Mouse (Mus musculus): ENCODE results near the gene Fam169b. TPM values are rescaled to one million over a fixed set of nuclear protein-coding genes. Genes with fewer than 3 reads are reported as not detected.
A peak's percentile ranks its signal among the peaks of the same experiment; 100 is the strongest.
"Not testable (repeated sequence)": the region's sequence is repeated elsewhere in the genome, so short reads cannot be mapped to it uniquely, and the experiment has no call there.

The Fam169b gene
- total and polyA plus RNA-seq, 2 experiments from 2014 or later, result 0.08 to 0.18 TPM

DNA sequence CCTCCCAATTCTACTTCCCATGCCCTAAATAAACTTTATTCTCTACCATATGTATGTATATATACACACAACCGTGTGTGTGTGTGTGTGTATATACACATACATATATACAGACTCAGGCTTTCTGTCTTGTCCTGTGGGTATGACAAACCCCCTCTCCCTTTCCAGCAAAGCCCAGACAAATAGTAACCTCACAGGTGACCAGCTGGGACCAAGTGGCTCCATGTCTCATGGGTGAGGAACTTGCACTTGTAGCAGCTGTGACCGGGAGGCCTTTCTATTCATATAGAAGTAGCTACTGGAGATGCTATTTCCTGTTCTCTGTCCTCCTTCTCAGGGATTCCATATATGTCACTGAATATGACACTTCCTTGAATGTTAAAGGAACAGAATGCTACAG lies 13.9 kb downstream of the Fam169b start:
- DNase-seq (ENCODE audit: low spot score), result no peak
- no peak for TF ChIP-seq EP300 (IDR thresholded peaks at IDR 0.05; ENCODE audit: low read depth)
- no peak for TF ChIP-seq CTCF (IDR thresholded peaks at IDR 0.05; ENCODE audit: low read depth)
- Histone ChIP-seq H3K4me2 (ENCODE audit: low read depth, low read length) (no peak overlapping the region), H3K9me3 (replicated peaks; ENCODE audit: control insufficient read depth, low read length) (no peaks in the 10 kb centered on the region), H3K27me3 (ENCODE audit: control insufficient read depth, insufficient read depth, low read length) (no peaks in the 10 kb centered on the region), H3K4me1 (ENCODE audit: control insufficient read depth, insufficient read depth) (no peaks in the 10 kb centered on the region), H3K36me3 (replicated peaks; ENCODE audit: control insufficient read depth, insufficient read depth, low read length) (no peaks in the 10 kb centered on the region), H3K27ac (ENCODE audit: low read depth) (no peak overlapping the region; the same call in 1 of the 2 replicates), H3K9ac (replicated peaks; ENCODE audit: low read depth, low read length) (no peak overlapping the region), H3K4me3 (ENCODE audit: low read depth, low read length) (no peak overlapping the region)
- ATAC-seq (ENCODE audit: insufficient read depth, low read depth), result no peak
- WGBS, result 71% methylated on average over 2 of the region's 2 CpGs

DNA sequence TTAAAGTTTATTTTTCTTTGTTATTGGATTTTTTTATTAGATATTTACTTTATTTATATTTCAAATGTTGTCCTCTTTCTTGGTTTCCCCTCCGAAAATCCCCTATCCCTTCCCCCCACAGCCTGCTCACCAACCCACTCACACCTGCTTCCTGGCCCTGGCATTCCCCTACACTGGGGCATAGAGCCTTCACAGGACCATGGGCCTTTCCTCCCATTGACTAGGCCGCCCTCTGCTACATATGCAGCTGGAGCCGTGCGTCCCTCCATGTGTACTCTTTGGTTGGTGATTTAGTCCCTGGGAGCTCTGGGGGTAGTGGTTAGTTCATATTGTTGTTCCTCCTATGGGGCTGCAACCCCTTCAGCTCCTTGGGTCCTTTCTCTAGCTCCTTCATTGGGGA lies 14.4 kb downstream of the Fam169b start:
- DNase-seq (ENCODE audit: low spot score); H3K4me3 ChIP-seq (ENCODE audit: low read depth, low read length); H3K27me3 ChIP-seq (ENCODE audit: control insufficient read depth, insufficient read depth, low read length); H3K9me3 ChIP-seq (replicated peaks; ENCODE audit: control insufficient read depth, low read length); H3K4me2 ChIP-seq (ENCODE audit: low read depth, low read length); H3K9ac ChIP-seq (replicated peaks; ENCODE audit: low read depth, low read length); ATAC-seq (ENCODE audit: insufficient read depth, low read depth); H3K36me3 ChIP-seq (replicated peaks; ENCODE audit: control insufficient read depth, insufficient read depth, low read length); H3K27ac ChIP-seq (ENCODE audit: low read depth); H3K4me1 ChIP-seq (ENCODE audit: control insufficient read depth, insufficient read depth): not testable (repeated sequence)
- 83% methylated on average over 4 of the region's 4 CpGs for WGBS

DNA sequence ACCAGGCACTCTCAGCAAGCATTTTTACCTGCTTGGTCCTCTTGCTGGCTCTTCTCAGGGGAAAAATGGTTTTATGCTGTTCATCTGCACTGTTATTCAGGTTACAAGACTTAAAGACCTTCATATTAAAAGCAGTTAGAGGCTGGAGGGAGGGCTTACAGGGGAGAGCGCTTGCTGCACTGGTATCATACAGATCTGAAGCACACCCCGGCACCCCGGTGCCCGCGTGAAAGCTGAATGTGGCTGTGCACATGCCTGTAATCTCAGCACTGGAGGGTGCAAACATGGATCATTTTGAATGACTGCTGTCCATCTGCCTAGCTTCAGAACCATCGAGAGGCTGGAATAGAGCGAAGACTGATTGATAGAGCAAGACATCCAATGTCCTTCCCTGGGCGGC lies 15.4 kb downstream of the Fam169b start:
- DNase-seq (ENCODE audit: low spot score) (no peak), ATAC-seq (ENCODE audit: insufficient read depth, low read depth) (no peak)
- TF ChIP-seq CTCF (IDR thresholded peaks at IDR 0.05; ENCODE audit: low read depth) (no peak), EP300 (IDR thresholded peaks at IDR 0.05; ENCODE audit: low read depth) (no peak)
- Histone ChIP-seq H3K36me3 (replicated peaks; ENCODE audit: control insufficient read depth, insufficient read depth, low read length) (no peaks in the 10 kb centered on the region), H3K4me3 (ENCODE audit: low read depth, low read length) (no peak overlapping the region), H3K27me3 (ENCODE audit: control insufficient read depth, insufficient read depth, low read length) (no peaks in the 10 kb centered on the region), H3K9me3 (replicated peaks; ENCODE audit: control insufficient read depth, low read length) (no peaks in the 10 kb centered on the region), H3K4me1 (ENCODE audit: control insufficient read depth, insufficient read depth) (no peaks in the 10 kb centered on the region), H3K9ac (replicated peaks; ENCODE audit: low read depth, low read length) (no peak overlapping the region), H3K27ac (ENCODE audit: low read depth) (no peak overlapping the region), H3K4me2 (ENCODE audit: low read depth, low read length) (no peak overlapping the region)
- WGBS, result 93% methylated on average over 8 of the region's 8 CpGs

DNA sequence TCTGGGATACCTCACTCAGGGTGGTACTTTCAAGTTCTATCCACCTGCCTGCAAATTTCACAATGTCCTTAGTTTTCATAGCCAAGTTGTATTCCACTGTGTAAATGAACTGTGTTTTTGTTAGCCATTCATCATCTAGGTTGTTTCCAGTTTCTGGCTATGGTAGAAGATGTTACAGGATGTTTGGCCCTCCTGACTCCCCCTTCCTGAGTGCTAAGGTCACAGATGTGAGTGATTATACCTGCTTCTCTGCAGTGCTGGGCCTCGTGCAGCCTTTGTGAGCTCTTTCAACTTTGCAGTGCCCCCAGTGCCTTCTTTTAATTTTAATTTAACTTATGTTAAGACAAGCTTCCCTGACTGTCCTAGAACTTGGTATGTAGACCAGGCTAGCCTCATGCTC lies 18.0 kb downstream of the Fam169b start:
- H3K4me3 ChIP-seq (ENCODE audit: low read depth, low read length), result no peak overlapping the region
- TF ChIP-seq EP300 (IDR thresholded peaks at IDR 0.05; ENCODE audit: low read depth) (no peak), CTCF (IDR thresholded peaks at IDR 0.05; ENCODE audit: low read depth) (no peak)
- no peak overlapping the region for H3K9ac ChIP-seq (replicated peaks; ENCODE audit: low read depth, low read length)
- no peaks in the 10 kb centered on the region for H3K27me3 ChIP-seq (ENCODE audit: control insufficient read depth, insufficient read depth, low read length)
- no peaks in the 10 kb centered on the region for H3K4me1 ChIP-seq (ENCODE audit: control insufficient read depth, insufficient read depth)
- no peaks in the 10 kb centered on the region for H3K9me3 ChIP-seq (replicated peaks; ENCODE audit: control insufficient read depth, low read length)
- DNase-seq (ENCODE audit: low spot score), result no peak
- H3K4me2 ChIP-seq (ENCODE audit: low read depth, low read length), result no peak overlapping the region
- H3K36me3 ChIP-seq (replicated peaks; ENCODE audit: control insufficient read depth, insufficient read depth, low read length), result no peaks in the 10 kb centered on the region
- ATAC-seq (ENCODE audit: insufficient read depth, low read depth), result no peak
- H3K27ac ChIP-seq (ENCODE audit: low read depth), result no peak overlapping the region
- WGBS, result 67% methylated on average over 1 of the region's 1 CpGs

DNA sequence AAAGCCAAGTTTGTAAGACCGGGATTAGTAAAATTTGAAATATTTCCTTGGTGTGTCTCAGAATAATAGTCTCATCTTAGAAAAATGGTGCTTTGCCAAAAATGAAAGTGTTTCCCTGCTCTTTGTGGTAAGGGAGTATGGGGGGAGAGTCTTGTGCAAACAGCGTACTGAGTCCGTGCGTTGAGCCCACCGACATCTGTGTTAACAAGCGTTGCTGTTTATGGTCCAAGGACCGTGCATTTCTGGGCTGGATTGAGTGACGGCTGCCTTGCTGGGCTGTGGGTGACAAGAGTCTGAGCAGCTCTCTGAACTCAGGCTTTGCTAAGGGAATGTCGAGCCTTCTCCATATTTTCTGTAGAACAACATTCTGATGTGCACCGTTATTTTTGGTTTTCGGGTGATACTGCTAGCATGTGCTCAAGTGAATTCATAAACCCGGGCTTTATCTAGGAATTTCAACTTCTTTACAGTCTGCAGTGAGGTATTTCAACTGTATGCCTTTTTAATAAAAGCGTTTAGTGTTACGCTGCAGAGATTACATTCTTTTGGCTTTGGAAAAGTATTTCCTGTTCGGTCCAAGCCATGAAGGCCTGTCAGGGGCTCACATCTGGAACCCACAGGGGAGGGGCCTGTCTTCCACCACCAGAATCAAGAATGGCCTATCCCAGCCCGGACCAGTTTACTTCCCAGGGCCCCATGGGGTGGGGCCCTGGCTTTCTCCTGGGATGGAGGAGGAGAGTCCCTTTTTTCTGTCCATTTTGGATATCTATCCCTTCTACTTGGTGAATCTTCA lies 20.6 kb downstream of the Fam169b start:
- WGBS, result 50% methylated on average over 16 of the region's 16 CpGs
- Histone ChIP-seq H3K9me3 (replicated peaks; ENCODE audit: control insufficient read depth, low read length) (no peaks in the 10 kb centered on the region), H3K27ac (ENCODE audit: low read depth) (0 out of 2 replicates have a peak overlapping the region, but pooled peaks have one; percentile 5), H3K27me3 (ENCODE audit: control insufficient read depth, insufficient read depth, low read length) (no peaks in the 10 kb centered on the region), H3K9ac (replicated peaks; ENCODE audit: low read depth, low read length) (no peak overlapping the region), H3K4me3 (ENCODE audit: low read depth, low read length) (no peak overlapping the region), H3K36me3 (replicated peaks; ENCODE audit: control insufficient read depth, insufficient read depth, low read length) (no peaks in the 10 kb centered on the region), H3K4me2 (ENCODE audit: low read depth, low read length) (peak overlapping the region; percentile 21; the same call in 1 of the 2 replicates), H3K4me1 (ENCODE audit: control insufficient read depth, insufficient read depth) (no peaks in the 10 kb centered on the region)
- DNase-seq (ENCODE audit: low spot score) (no peak), ATAC-seq (ENCODE audit: insufficient read depth, low read depth) (peak; percentile 47; the same call in 1 of the 2 replicates)
- no peak for TF ChIP-seq EP300 (IDR thresholded peaks at IDR 0.05; ENCODE audit: low read depth)
- no peak for TF ChIP-seq CTCF (IDR thresholded peaks at IDR 0.05; ENCODE audit: low read depth)

DNA sequence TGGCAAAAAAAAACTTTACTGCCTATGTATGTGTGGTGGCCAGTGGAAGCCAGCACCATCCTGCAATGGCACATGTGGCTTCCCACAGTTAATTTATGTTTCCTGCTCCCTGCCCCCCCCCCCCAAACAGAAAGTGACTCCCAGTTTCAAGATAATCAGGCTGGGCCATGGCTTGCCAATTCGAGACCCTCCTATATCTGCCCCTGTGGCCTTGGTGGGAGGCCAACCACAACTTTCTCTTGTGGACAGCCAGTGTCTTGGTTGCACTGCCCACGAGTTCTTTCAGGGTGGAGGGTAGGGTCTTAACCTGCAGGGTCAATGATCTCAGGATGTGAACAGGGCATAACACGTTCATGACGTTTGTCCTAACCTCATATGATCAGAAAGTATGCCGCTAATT lies 22.8 kb downstream of the Fam169b start:
- Histone ChIP-seq H3K9me3 (replicated peaks; ENCODE audit: control insufficient read depth, low read length) (no peaks in the 10 kb centered on the region), H3K4me3 (ENCODE audit: low read depth, low read length) (no peak overlapping the region), H3K4me2 (ENCODE audit: low read depth, low read length) (no peak overlapping the region), H3K9ac (replicated peaks; ENCODE audit: low read depth, low read length) (no peak overlapping the region), H3K27ac (ENCODE audit: low read depth) (no peak overlapping the region), H3K27me3 (ENCODE audit: control insufficient read depth, insufficient read depth, low read length) (no peaks in the 10 kb centered on the region), H3K4me1 (ENCODE audit: control insufficient read depth, insufficient read depth) (no peaks in the 10 kb centered on the region), H3K36me3 (replicated peaks; ENCODE audit: control insufficient read depth, insufficient read depth, low read length) (no peaks in the 10 kb centered on the region)
- ATAC-seq (ENCODE audit: insufficient read depth, low read depth) (no peak), DNase-seq (ENCODE audit: low spot score) (no peak)
- TF ChIP-seq EP300 (IDR thresholded peaks at IDR 0.05; ENCODE audit: low read depth) (no peak), CTCF (IDR thresholded peaks at IDR 0.05; ENCODE audit: low read depth) (no peak)
- 88% methylated on average over 5 of the region's 5 CpGs for WGBS

Data from heart, postnatal 0 days (tissue).